Mouse (Mus musculus) heart, postnatal 25 days (tissue): ENCODE results near the gene Ptov1. TPM values are rescaled to one million over a fixed set of nuclear protein-coding genes. Genes with fewer than 3 reads are reported as not detected.

Source experiments
- DNase-seq: peaks from one replicate; pipeline ENCODE4 v3.0.0; 2022; ENCODE audit warnings: low spot score
- intact Hi-C: fragments of 180-260 bp; cut with DNase I; formaldehyde crosslinking; loops from one replicate; pipeline ENCODE4 v1.15.1; 2025
- total RNA-seq, 2 experiments: library from RNA; stranded (reverse); gene quantifications; 2 replicates each; pipeline ENCODE4 v1.2.3; 2021

Ptov1 gene
- total RNA-seq, 2 experiments from 2014 or later = 153 to 165 TPM

DNA sequence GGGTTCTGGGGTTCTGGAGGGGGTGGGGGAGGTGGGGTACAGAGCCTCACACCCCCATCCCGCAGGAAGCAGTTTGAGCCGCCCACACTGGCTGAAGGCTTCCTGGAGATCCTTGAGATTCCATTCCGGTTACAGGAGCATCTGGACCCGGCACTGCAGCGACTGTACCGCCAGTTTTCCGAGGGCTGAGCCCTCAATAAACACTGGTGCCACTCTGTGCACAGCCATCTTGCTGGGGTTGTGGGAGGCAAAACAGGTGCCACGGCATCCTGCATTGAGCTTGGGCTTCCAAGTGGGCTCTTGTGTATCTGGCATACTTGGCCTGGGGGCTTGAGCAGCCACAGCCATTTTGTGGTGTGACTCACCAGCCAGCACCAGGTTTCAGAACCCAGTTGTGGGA is 7.2 kb downstream of the Ptov1 start:
- DNase-seq = no peak
- intact Hi-C loops = loop anchor here (5.0 to 10.0 kb wide), 2 partner anchors 35 to 852 kb away; partner anchors contain the start of genes Fuz, Rpl18 and Sphk2

DNA sequence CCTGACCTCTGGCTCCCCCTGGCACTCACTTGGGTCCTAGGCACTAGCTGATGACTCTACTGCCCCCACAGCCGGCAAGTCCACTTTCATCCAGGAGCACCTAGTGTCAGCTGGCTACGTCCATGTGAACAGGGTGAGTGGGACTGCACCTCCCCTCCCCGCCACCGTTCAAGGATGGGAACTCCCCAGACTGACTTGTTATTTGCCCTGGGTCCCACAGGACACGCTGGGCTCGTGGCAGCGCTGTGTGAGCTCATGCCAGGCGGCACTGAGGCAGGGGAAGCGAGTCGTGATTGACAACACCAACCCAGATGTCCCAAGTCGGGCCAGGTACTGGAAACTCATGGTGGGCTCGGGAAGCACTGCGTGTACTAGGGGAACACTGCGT is 8.2 kb downstream of the Ptov1 start:
- intact Hi-C loops = loop anchor here (5.0 to 10.0 kb wide), 2 partner anchors 36 to 853 kb away; partner anchors contain the start of genes Fuz, Rpl18 and Sphk2

DNA sequence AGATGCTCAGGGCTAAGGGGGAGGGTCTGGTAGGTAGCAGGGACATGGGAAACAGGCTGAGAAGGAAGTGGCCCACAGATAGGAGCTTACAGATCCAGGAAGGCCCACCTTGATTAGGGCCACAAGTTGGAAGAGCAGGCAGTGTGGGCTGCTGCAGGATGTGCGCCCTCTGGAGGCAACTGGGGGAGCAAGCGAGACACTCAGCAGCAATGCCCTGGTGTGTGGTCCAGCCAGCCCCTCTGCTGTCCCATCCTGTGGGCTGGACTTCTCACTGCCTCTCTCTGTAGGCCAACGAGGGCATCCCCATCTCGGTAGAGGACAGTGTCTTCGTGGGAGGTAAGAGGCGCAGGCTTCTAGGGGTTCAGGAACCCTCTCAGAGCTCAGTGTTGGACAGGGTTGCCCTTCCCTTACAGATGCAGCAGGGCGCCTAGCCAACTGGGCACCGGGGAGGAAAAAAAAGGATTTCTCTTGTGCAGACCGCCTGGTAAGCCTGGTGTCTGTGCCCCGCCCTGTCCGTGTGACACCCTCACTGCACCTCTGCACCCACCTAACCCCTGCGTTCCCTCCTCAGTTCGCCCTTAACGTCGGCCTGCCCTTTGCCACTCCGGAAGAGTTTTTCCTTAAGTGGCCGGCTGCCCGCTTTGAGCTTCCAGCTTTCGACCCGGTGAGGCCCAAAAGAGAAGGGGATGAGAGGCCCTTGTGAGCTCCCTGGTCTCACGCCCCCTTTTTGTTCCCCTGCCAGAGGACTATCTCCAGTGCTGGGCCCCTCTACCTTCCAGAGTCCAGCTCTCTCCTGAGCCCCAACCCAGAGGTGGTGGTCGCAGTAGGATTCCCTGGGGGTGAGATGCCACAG is 8.8 kb downstream of the Ptov1 start:
- intact Hi-C loops = loop anchor here (5.0 to 10.0 kb wide), 2 partner anchors 36 to 854 kb away; partner anchors contain the start of genes Fuz, Rpl18 and Sphk2
- DNase-seq = no peak

More for the DNA sequence above, 8.2 kb downstream of the Ptov1 start:
- no peak for DNase-seq

- DNase-seq = no peak
- intact Hi-C loops = loop anchor here (5.0 to 10.0 kb wide), 2 partner anchors 37 to 855 kb away; partner anchors contain the start of genes Fuz, Rpl18 and Sphk2
Measured at GRCm38 (mm10) chr7:44859896-44860295, 9.7 kb downstream of the Ptov1 start.

DNA sequence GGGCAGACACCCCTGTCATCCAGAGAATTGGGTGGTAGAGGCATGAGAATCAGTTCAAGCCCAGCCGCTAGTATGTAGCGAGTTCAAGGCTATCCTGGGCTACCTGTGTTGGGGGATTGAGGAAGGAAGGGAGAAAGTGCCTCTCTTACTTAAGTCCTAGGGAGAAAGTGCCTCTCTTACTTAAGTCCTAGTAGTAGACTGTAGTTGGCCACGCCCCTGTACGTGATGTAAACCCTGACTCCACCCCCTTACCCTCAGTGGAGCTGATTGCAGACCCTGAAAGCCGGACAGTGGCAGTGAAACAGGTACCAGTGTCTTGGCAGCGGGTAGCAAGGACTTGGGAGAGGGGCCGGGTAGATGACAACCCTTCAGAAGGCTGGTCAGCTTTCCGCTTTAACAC is 11.7 kb downstream of the Ptov1 start:
- no peak for DNase-seq
- intact Hi-C loops = no loop called here

DNA sequence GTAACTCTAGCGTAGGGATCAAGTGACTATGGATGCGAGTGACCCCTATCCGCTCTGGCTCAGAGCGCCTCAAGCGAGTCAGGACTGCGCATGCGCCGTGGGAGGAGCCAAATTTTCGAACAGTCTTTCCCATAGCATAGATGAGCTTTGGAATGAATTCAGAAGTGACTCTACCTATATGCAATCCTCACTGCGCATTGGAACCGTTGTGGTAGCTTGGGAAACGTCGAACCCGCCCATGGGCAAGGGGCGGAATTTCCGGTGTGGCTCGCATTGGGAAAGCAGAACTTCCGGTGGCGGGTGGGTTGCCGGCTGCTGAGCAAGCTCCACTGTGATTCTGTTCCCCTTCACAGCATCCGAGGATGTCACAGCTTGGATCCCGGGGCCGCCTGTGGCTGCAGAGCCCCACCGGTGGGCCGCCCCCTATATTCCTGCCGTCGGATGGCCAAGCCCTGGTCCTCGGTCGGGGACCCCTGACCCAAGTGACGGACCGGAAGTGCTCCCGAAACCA is 12.5 kb downstream of the Ptov1 start, which contains the start of gene Pnkp:
Gene Pnkp (plus strand): TSS at position 98 of the 511 bp plus-strand sequence.
- intact Hi-C loops = no loop called here
- DNase-seq = peak; percentile 74

- intact Hi-C loops = no loop called here
Measured at GRCm38 (mm10) chr7:44856265-44856916, 13.2 kb downstream of the Ptov1 start.

DNA sequence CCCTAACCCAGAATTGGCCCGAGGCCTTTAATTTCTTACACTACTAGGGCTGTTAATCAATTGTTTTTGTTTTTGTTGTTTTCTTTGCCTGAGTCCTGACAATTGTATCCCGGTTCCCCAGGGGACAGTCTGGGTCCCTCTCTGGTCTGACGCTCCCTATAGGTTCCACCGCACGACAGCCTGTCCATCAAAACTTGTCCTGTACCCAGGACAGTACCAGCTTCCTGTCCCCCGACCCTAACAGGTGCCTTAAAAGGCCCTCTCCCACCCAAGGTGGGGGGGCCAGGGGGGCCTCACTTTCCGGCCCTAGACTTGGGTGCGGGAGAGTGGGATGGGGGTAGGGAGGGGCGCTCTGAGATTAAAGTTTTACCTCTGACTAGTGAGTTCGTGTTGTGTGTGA is 14.6 kb downstream of the Ptov1 start:
- intact Hi-C loops = no loop called here
- DNase-seq = no peak

More at GRCm38 (mm10) chr7:44856265-44856916, 13.2 kb downstream of the Ptov1 start:
- DNase-seq = no peak

DNA sequence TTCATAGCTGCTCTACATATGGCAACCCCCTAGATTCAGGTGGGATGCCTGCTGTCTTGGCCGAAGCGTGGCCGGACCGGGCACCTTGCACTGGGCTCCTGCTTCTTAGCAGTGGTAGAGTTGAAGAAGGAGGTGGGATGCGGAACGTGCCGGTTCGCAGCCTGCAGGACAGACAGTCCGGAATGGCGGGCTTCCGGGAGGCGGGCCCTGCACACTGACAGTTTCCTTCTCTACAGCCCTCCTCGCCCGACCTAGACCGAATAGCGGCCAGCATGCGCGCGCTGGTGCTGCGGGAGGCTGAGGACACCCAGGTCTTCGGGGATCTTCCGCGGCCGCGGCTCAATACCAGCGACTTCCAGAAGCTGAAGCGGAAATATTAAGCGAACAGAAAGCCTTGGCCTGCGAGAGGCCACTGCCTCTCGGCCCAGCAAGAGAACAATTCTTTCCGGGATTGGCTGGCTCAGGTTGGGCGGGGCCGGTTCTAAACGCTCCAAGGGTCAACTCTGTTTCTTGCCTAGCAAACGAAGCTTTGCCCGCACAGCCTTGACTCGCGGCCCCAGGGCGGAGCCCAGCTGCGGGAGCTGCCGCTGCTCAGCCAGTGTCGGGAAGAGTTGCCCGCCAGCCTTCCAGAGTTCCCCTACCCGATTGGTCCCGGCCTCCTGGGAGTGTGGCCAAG is 15.1 kb downstream of the Ptov1 start:
- DNase-seq = peak; percentile 84
- intact Hi-C loops = no loop called here

- intact Hi-C loops = no loop called here
- DNase-seq = no peak
Measured at GRCm38 (mm10) chr7:44853596-44854355, 15.8 kb downstream of the Ptov1 start.

DNA sequence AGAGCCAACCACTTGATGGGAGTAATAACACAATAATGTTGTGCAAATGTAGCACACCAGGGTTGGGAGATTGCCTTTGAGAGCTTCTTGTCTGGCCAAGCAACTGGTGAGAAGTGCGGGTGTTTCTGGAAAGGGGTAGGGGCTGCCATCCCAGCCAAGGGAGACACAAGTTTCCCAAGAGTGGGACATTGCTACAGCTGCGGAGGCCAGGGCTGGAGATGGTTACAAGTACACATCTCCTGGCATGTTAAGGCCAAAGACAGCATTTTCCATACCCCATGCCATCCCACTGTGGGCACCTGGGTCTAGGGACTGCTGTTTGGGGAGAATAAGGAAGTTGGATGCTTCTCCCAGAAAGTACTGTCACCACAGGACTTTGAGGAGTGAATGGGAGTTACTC is 16.5 kb downstream of the Ptov1 start:
- intact Hi-C loops = no loop called here
- no peak for DNase-seq

DNA sequence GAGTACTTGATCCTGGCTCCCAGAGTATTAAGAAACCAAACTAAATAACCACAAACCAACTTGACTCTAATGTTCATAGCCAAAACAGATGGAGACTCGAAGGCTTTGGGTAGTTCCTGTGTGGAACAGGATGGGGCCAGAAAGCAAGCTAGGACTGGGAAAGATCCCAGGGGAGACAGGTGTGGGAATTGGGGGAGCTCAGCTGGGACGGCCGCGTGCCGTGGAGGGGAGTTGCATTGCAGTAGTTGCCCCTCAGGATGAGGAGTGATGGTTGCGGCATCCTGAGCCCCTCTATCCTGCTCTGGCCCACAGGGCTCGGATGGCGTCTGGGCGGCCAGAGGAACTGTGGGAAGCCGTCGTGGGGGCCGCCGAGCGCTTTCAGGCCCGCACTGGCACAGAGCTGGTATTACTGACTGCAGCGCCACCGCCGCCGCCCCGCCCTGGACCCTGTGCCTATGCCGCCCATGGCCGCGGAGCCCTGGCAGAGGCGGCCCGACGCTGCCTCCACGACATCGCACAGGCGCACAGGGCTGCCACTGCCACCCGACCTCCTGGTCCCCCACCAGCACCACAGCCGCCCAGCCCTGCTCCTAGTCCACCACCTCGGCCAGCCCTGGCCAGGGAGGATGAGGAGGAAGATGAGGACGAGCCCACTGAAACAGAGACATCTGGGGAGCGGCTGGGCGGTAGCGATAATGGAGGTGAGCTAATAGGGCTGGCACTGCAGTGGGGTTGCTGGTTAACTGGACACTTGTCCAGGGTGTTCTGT is 17.1 kb downstream of the Ptov1 start:
- intact Hi-C loops = no loop called here
- DNase-seq = no peak

DNA sequence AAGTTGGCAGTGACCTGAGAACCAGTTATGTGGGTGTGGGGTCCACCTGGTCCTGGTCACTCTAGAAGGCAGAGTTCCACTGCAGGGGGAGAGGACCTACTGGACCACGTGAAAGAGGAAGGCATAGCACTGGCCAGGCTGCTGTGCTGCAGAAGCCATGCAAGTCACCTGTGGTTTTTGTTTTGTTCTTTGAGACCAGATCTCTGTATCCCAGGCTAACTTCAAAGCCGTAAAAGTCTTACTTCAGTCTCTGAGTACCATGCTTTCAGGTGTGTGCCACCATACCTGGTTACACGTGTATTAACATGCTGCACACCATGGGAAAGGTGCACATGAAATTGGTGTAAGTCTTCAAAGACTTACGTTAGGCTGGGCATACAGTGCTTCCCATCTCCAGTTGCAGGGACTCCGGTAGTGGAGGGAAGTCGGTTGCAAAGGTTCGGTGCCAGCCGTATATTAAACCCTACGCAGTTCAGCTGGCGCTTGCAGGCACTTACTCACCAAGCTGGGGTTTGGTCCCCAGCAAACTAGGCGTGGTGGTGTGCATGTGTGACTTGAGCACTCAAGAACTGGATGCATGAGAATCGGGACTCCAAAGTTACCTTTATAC is 17.9 kb downstream of the Ptov1 start:
- no peak for DNase-seq
- intact Hi-C loops = no loop called here

DNA sequence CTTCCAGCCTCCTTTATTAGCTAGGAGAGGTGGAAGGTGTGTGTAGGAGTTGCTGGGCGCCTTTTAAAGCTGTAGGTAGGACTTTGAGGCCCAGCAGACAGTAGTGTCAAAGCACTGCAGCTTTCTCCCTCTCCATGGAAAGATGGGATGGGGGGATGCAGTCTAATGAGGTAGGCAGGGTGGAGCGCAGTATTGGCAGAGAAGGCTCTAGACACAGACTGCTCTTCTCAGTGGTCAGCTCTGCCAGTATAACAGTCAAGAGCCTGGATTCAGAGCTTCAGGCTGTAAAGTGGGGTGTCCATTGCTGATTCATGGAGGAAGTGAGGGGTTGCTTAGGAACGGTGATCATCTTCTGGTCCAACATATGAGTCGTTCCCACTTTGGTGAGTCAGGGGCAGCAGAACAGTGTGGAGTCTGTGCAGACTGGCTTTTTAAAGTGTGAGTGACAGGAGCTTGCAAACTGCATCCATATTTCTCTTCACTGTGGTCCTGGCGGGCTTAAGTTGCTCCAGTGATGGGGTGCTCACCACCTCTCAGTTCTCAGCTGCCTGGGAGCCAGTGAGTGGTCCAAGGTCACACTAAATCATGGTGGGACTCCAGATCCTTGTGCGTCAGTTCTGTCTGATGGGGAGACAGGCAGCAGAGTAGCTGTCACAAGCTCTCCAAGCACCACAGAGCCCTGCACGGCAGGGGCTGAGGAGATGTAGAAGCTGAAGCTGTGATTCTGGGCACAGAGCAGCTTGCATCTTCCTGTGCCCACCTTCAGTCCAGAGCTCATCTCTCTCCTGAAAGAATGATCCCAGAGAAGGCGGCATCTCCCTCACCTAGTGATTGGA is 18.6 kb downstream of the Ptov1 start:
- intact Hi-C loops = no loop called here
- DNase-seq = no peak

DNA sequence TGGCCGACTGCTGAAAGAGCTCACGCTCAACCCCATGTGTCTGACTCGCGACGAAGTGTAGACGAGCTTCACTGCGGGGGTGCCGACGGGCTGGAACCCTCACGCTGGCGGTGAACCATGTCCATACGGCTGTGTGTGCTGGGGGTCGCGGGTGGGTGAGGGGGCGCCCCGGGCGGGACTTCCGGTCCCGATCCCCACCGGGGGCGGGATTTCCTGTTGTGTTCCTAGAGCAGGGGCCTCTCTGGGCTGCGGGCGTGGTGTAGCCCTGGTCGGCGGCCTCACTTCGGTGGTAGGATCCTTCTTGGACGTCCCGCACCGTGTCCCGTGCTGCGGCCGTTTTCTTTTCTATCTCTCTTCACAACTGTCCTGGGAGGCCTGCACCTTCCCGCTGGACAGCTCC is 19.4 kb downstream of the Ptov1 start:
- DNase-seq = peak; percentile 63
- intact Hi-C loops = no loop called here

DNA sequence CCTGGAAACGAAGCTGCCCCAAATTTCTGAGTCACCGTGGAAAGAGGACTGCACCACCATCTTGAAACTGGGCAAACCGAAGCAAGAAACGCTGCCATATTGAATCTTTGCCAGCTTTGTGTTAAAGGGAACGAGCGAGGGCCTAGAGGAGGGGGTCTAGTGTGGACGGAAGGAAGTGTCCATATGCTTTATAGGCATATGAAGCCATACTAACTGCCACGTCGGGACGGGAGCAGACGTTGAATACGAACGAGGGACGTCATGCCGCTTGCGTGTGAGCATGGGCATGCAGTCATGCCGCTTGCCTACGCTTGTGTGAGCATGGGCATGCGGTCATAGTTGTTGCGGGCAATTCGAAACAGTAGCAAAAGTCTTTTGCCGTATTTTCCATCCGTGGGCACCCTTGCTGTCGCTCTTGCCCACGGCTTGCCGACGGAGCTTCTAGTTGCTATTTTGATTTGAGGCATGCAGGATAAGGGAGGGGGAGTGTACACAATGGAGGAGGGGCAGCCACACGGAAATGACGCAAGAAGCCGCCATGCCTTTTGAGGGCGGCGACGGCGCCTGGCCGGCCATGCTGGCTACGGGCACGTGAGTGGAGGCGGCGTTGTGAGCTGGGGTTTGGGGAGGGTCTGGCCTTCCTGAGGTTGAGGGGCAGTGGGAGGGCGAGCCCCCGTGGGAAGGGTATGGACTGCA is 20.0 kb downstream of the Ptov1 start:
- intact Hi-C loops = no loop called here
- peak; percentile 87 for DNase-seq
